Mouse (Mus musculus) adrenal gland, adult 8-10 months (tissue): ENCODE data around the gene Mtf1. TPM values are rescaled to one million over a fixed set of nuclear protein-coding genes. Genes with fewer than 3 reads are reported as not detected.

ENCODE experiments used
- DNase-seq: peaks from one replicate; pipeline ENCODE4 v3.0.0; 2022
- total RNA-seq, 4 experiments: library from RNA; stranded (reverse); gene quantifications; 2 replicates each; pipeline ENCODE4 v1.2.4; 2022

The Mtf1 gene
- 10 to 100 TPM; 24.8 to 33.8 (median 28.5) TPM for total RNA-seq

DNA sequence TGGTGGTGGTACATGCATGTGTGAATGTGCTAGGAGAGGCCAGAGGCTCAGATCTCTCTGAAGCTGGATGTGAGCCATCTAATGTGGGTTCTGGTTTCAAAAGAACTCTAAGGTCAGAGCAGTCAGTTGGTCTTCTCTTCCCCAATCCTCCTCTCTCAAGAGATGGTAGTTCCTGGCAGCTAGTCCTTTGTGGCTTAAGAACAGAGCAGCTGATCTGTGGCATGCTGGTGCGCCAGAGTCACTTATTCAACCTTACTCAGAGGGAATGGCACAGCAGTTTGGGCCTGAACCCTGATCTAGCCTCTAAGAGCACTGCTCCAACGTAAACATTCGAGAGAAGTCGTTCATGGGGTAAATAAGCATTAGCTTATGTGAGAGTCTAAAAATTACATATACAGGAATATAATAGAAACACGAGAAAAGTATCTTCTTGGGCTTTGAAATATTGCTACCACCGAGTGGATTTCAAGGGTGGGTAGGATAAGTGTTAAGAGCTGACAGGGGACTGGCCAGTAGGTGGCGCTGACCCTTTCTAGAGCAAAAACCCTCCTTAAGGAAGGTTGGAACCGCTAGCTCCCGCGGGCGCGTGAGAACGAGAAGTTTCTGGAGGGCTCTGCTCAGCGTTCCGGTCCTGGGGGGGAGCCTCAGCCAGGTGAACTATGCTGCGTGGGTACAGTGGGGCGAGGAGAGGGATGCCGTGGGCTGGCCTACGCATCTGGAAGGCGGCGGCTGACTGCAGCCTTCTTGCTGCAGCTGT lies at the start of gene Mtf1:
Mtf1 (plus strand) TSS at position 553 of the 757 bp plus-strand sequence.
- DNase-seq = peak; percentile 71

GRCm38 (mm10) chr4:124752281-124753199 lies 49.4 kb upstream of the Mtf1 start:
- DNase-seq = no peak

DNA sequence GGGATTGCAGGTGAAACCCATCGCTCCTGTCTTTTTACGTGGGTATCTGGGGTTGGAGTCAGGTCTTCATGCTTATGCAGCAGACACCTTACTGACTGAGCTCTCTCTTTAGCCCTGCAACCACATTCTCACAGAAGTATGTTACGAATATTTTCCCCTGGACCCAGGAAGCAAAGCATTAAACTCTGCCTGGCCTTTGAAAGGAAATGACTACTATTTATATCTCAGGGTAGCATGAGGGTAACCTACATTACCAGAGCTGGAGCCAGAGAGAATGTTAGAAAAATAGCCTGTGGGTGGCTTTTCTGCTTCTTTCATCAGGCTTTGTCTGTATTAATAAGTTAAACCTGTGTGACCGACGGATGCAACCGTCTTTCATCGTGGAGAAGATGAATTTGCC lies 46.4 kb upstream of the Mtf1 start:
- DNase-seq = no peak

DNA sequence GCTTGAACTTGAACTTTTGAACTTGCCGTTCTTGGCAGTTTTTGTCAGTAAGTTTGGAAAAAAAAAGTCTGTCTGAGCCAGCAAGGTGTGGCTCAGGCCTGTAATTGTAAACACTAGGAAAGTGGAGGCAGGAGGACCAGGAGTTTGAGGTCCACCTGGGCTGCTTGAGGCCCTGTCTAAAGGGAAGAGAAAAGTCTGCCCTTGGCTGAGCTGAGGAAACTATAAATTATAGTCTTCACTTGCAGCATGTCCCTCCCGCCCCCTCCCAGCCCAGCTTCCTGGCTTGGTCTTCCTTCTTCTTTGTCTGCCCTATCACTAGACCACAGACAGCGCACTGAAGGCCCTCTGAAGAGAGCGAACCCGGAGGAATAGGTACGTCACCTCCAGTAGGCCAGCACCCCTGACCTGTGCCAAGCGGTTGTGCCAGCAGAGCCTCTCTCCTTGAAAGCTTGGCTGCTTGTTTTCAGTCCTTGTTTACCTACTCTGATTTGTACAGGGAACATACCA lies 42.5 kb upstream of the Mtf1 start:
- DNase-seq = peak; percentile 46

DNA sequence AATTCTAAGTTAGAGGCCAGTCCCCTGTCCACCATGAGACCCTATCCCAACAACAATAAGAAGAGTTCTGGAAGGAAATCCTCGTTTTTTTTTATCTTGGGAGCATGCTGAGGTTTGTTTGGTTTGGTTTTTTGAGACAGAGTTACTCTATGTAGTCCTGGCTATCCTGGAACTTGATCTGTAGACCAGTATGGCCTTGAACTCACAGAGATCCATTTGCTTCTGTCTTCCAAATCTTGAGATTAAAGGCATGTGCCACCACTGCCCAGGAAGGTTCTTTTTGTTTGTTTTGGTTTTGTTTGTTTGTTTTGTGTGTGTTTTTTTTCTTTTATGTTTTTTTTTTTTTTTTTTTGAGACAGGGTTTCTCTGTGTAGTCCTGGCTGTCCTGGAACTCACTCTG lies 40.7 kb upstream of the Mtf1 start:
- no peak for DNase-seq

DNA sequence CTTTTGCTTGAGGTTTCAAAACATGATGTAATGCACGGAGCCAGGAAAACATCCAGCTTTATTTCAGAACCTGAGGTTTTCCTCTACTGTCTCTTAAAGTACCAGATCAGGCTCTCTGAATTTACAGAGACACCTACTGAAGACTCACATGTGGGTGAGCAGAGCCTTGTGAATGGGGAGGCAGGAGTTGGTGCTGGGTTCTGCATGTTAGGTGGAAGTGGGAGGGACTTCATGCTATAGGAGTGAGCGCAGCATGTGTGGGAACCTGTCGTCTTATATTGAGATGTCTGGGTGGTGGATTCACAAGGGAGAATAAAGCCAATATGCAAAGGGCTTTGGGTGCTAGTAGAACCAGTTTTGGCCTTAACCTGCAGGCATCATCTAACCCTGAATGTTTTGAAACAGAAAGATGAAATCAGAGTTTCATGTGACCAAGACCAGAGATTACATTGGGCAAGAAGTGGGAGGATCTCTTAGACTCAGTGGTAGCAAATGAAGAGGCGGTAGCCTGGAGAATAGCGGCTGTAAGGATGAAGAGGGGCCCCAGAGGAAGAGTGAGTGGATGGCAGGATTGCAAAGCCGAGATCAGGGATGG lies 38.9 kb upstream of the Mtf1 start:
- DNase-seq = no peak

- DNase-seq = no peak
Measured at GRCm38 (mm10) chr4:124765802-124766565, 35.9 kb upstream of the Mtf1 start.

DNA sequence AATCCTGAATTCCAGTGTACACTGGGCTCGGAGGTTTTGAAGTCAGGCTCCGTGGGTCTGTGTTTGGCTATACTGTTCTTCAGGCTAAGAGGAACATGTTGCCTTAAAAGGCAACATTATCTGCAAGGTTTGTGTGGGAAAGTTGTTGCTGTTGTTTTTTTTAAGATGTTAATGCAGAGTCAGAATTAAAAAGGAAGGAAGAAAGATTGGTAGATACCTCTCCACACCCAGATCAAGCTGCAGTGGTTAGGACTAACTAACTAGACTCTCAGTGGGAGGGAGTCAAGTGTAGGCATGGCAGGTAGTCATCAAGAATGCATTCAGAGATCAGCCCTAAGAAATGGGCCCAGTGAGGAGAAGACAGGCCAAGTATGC lies 35.4 kb upstream of the Mtf1 start:
- DNase-seq = no peak

DNA sequence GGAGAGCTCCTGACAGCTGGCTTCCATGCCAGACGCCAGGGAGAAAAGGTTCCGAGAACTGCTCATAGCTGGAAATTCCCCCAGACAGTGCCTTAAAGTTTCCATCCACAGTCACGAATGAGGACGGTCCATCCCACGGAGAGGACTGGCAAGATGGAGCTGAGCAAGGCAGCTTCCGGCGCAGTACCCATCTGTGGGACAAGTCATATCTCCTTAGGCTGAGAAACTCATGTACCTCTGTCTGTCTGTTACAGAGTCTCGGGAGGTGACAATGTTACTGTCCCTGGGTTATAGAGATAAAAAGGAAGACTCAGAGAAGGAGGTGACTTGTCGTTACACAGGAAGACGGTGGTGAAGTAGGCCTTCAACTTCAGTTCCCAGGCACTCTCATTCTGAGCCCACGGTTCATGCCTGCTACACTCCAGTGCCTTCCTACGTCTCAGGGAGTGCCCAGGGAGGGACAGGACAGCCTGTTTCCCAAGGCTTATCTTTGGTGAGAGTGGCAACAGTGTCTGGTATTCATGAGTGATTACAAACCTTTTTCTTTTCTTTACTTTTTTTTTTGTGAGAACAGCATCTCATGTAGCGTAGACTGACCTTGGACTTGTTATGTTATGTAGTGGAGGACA lies 32.8 kb upstream of the Mtf1 start:
- no peak for DNase-seq

- no peak for DNase-seq
Measured at GRCm38 (mm10) chr4:124770624-124771023, 31.3 kb upstream of the Mtf1 start.

DNA sequence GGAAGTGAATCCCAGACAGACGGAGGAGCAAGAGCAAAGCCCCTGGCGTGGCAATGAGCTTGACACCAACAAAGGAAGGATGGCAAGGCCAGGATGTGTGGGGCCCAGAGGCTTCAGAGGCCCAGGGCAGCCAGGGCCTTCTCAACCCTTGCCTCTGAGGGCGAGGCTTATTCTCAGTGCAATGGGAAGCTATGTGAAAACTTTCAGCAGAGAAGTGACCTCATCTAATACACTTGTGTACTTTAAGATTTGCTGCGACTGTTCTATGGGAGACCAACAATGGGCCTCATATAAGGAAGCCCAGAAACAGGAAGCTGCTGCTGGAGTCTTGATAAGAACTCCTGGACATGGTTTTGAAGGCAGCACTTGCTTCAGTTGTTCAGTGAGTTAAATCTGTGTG lies 29.8 kb upstream of the Mtf1 start:
- DNase-seq = no peak

- DNase-seq = no peak
Measured at GRCm38 (mm10) chr4:124773449-124773848, 28.5 kb upstream of the Mtf1 start.

DNA sequence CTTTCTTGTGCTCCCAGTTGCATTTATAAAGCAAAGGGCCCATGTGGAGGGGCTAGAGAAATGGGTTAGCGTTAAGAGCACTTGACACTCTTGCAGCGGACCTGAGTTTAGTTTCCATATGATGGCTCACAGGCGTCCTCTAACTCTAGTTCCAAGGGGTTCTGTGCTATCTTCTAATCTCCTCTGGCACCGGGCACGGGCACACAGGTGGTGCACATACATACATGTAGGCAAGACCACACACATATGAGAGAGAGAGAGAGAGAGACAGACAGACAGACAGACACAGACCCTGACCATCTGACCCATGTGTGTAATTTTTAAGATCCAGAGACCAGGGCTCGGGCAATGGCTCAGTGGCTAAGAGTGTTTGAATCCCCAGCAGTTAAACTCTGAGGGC lies 27.9 kb upstream of the Mtf1 start:
- no peak for DNase-seq

- DNase-seq = no peak
Measured at GRCm38 (mm10) chr4:124774429-124774828, 27.5 kb upstream of the Mtf1 start.

DNA sequence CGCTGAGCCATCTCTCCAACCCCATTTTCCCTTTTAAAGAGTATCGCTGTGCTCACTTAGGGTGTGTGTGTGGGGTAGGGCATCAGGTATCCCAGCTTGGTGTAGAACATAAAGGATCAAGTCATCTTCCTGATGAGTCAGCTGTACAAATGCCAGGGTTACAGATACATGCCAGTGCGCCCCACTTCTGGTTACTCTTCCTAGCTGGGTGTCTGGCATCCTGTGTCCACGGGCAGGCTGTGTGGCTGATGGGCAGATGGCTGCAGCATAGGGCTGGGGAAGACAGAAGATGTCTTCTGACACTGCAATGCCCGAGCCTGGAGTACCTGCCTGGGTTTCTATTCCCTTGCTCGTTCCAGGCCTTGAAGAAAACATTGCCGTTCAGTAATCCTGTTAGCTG lies 20.5 kb upstream of the Mtf1 start:
- DNase-seq = no peak

DNA sequence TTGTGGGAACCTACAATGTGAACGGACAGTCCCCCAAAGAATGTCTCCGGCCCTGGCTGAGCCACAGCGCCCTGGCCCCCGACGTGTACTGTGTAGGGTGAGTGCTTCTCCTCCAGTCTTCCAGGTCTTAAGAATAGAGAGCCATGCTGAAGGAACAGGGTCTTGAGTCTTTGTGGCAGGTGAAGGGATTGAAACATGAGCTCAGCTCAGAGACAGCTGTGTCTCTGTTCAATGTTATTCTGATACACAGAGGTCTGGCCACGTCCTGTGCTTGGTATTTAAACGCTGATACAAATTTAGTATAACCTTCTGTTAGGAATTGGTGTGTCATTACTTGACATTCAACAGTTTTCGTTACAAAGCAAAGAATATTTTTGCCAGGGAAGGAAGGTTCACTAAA lies 19.5 kb upstream of the Mtf1 start:
- DNase-seq = no peak

DNA sequence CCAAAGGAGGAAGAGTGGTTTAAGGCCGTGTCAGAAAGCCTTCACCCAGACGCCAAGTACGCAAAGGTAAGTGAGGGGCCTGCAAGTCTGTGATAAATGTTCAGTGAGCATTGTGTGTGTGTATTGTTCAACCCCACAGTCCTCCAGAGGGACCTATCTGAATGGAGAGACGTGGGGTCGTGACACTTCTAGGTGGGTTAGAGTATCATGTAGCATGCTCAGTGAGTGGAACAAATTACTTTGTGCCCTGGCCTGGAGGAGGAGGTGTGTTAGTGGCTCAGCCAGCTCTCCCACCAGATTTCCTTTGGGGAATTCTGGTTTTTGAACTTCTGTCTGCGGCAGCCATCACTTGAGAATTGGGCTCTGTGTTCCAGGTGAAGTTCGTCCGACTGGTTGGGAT lies 18.0 kb upstream of the Mtf1 start:
- DNase-seq = no peak

DNA sequence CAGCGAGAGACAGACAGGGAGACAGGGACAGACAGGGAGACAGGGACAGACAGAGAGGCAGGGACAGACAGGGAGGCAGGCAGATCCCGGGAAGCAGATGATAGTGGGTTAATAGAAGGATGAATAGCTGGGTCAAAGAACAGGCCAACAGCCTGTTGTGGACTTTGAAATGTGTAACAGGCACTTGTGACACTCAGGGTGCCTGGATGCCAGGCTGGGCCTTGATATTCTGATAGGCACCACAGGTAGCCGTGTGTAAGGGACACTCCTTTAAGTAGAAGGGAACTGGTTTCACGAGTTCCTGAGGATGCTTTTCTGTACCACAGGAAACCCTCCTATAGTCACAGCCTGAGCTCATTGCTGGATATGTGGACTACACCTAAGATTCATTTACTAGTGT lies 11.9 kb upstream of the Mtf1 start:
- DNase-seq = no peak

GRCm38 (mm10) chr4:124792114-124792513 lies 9.8 kb upstream of the Mtf1 start:
- no peak for DNase-seq

GRCm38 (mm10) chr4:124796141-124796540 lies 5.8 kb upstream of the Mtf1 start:
- no peak for DNase-seq

- DNase-seq = no peak
Measured at GRCm38 (mm10) chr4:124796913-124797312, 5.0 kb upstream of the Mtf1 start.
